Mouse (Mus musculus) MEL (cell line): ENCODE data around the gene Loxl1. TPM values are rescaled to one million over a fixed set of nuclear protein-coding genes. Genes with fewer than 3 reads are reported as not detected.

ENCODE experiments used
- DNase-seq: peaks from one replicate; pipeline ENCODE4 v3.0.0; 2011; ENCODE audit warnings: low read depth, low spot score
- H3K27ac ChIP-seq: 2 replicates; pipeline ENCODE4 v1.5.1; 2012; ENCODE audit warnings: low read depth, mild to moderate bottlenecking, control low read depth, low read length, moderate library complexity; ENCODE audit not compliant: control insufficient read depth
- H3K27me3 ChIP-seq, 2 experiments: fragments of 150-350 bp in 1 of 2; sonication (generic) in 1 of 2; 2 replicates each; pipeline ENCODE4 v1.6.1; 2012; ENCODE audit warnings: low read length in 2 of 2, mild to moderate bottlenecking in 2 of 2, improper control_type of control experiment in 1 of 2, moderate library complexity in 1 of 2; ENCODE audit not compliant: insufficient read depth in 2 of 2, control insufficient read depth in 1 of 2
- H3K36me3 ChIP-seq, 2 experiments: 2 replicates each; pipeline ENCODE4 v1.6.1; 2012 to 2014; ENCODE audit warnings: low read length in 2 of 2, improper control_type of control experiment in 1 of 2, inconsistent platforms in 1 of 2, mild to moderate bottlenecking in 1 of 2; ENCODE audit not compliant: insufficient read depth in 2 of 2, control insufficient read depth in 1 of 2
- H3K4me1 ChIP-seq, 2 experiments: fragments of 150-350 bp in 1 of 2; sonication (generic) in 1 of 2; 2 replicates each; pipeline ENCODE4 v1.6.1; 2012; ENCODE audit warnings: low read length in 2 of 2, improper control_type of control experiment in 1 of 2, mild to moderate bottlenecking in 1 of 2; ENCODE audit not compliant: insufficient read depth in 2 of 2, control insufficient read depth in 1 of 2
- H3K4me3 ChIP-seq, 2 experiments: fragments of 150-350 bp in 1 of 2; sonication (generic) in 1 of 2; 2 replicates each; pipeline ENCODE4 v1.5.1; 2012; ENCODE audit warnings: low read depth in 2 of 2, low read length in 2 of 2, mild to moderate bottlenecking in 2 of 2, moderate library complexity in 2 of 2, control low read depth in 1 of 2, improper control_type of control experiment in 1 of 2; ENCODE audit not compliant: control insufficient read depth in 1 of 2, insufficient read depth in 1 of 2
- H3K79me2 ChIP-seq: 2 replicates; pipeline ENCODE4 v1.6.1; 2012; ENCODE audit warnings: mild to moderate bottlenecking, low read length, moderate library complexity; ENCODE audit not compliant: control insufficient read depth, poor library complexity, insufficient read depth
- H3K9ac ChIP-seq: 2 replicates; pipeline ENCODE4 v1.6.1; 2012; ENCODE audit warnings: low read depth, mild to moderate bottlenecking, control low read depth, low read length, moderate library complexity; ENCODE audit not compliant: control insufficient read depth, poor library complexity, severe bottlenecking
- H3K9me3 ChIP-seq: fragments of 150-350 bp; sonication (generic); replicated peaks from 2 replicates; pipeline ENCODE4 v1.6.1; 2012; ENCODE audit warnings: mild to moderate bottlenecking, low read length, improper control_type of control experiment, moderate library complexity; ENCODE audit not compliant: insufficient read depth
- BHLHE40 ChIP-seq: IDR thresholded peaks from 2 replicates; pipeline ENCODE4 v1.6.1; 2012; ENCODE audit warnings: low read depth, mild to moderate bottlenecking, inconsistent platforms, low read length, improper control_type of control experiment, borderline replicate concordance
- CHD1 ChIP-seq: IDR thresholded peaks from 2 replicates; pipeline ENCODE4 v1.6.1; 2012; ENCODE audit warnings: low read depth, mild to moderate bottlenecking, inconsistent platforms, low read length, improper control_type of control experiment
- CHD2 ChIP-seq: IDR thresholded peaks from 2 replicates; pipeline ENCODE4 v1.6.1; 2011; ENCODE audit warnings: low read length, improper control_type of control experiment
- CTCF ChIP-seq, 3 experiments: IDR thresholded peaks in 2 of 3; conservative IDR thresholded peaks in 1 of 3; 2 replicates each; pipeline ENCODE4 v1.5.1; 2011 to 2012; ENCODE audit warnings: low read length in 3 of 3, low read depth in 2 of 3, mild to moderate bottlenecking in 2 of 3, improper control_type of control experiment in 1 of 3, inconsistent platforms in 1 of 3, mixed read lengths in 1 of 3, moderate library complexity in 1 of 3; ENCODE audit not compliant: control insufficient read depth in 1 of 3, insufficient read depth in 1 of 3, poor library complexity in 1 of 3, severe bottlenecking in 1 of 3
- E2F4 ChIP-seq: IDR thresholded peaks from 2 replicates; pipeline ENCODE4 v1.6.1; 2011; ENCODE audit warnings: low read depth, low read length, improper control_type of control experiment, borderline replicate concordance
- EP300 ChIP-seq, 2 experiments: IDR thresholded peaks; 2 replicates each; pipeline ENCODE4 v1.6.1; 2011; ENCODE audit warnings: improper control_type of control experiment in 2 of 2, low read length in 2 of 2, low read depth in 1 of 2, mild to moderate bottlenecking in 1 of 2
- JUND ChIP-seq: IDR thresholded peaks from 2 replicates; pipeline ENCODE4 v1.6.1; 2011; ENCODE audit warnings: low read depth, mild to moderate bottlenecking, improper control_type of control experiment, low read length
- MAFK ChIP-seq: IDR thresholded peaks from 2 replicates; pipeline ENCODE4 v1.6.1; 2011; ENCODE audit warnings: low read depth, mild to moderate bottlenecking, low read length, improper control_type of control experiment, borderline replicate concordance
- MYB ChIP-seq: IDR thresholded peaks from 2 replicates; pipeline ENCODE4 v1.6.1; 2011; ENCODE audit warnings: mild to moderate bottlenecking, low read depth, low read length, improper control_type of control experiment
- NELFE ChIP-seq: IDR thresholded peaks from 2 replicates; pipeline ENCODE4 v1.6.1; 2011; ENCODE audit warnings: low read depth, low read length, improper control_type of control experiment
- POLR2AphosphoS5 ChIP-seq: IDR thresholded peaks from 2 replicates; pipeline ENCODE4 v1.6.1; 2012; ENCODE audit warnings: low read depth, borderline replicate concordance, mild to moderate bottlenecking, inconsistent platforms, low read length, moderate library complexity, mixed read lengths
- RAD21 ChIP-seq: IDR thresholded peaks from 2 replicates; pipeline ENCODE4 v1.6.1; 2011; ENCODE audit warnings: mild to moderate bottlenecking, low read depth, low read length, improper control_type of control experiment
- SIN3A ChIP-seq: IDR thresholded peaks from 2 replicates; pipeline ENCODE4 v1.6.1; 2012; ENCODE audit warnings: low read length, improper control_type of control experiment, inconsistent platforms
- TAL1 ChIP-seq: IDR thresholded peaks from 2 replicates; pipeline ENCODE4 v1.6.1; 2012; ENCODE audit warnings: mild to moderate bottlenecking, inconsistent platforms, low read length, moderate library complexity, mixed read lengths
- TBP ChIP-seq: IDR thresholded peaks from 2 replicates; pipeline ENCODE4 v1.8.0; 2011; ENCODE audit warnings: low read depth, low read length, improper control_type of control experiment
- USF2 ChIP-seq, 2 experiments: IDR thresholded peaks; 2 replicates each; pipeline ENCODE4 v1.6.1; 2011 to 2012; ENCODE audit warnings: improper control_type of control experiment in 2 of 2, low read length in 2 of 2, borderline replicate concordance in 1 of 2, inconsistent platforms in 1 of 2, low read depth in 1 of 2, mild to moderate bottlenecking in 1 of 2; ENCODE audit not compliant: insufficient read depth in 1 of 2
- ZKSCAN1 ChIP-seq: IDR thresholded peaks from 2 replicates; pipeline ENCODE4 v1.6.1; 2012; ENCODE audit warnings: low read depth, mild to moderate bottlenecking, inconsistent platforms, low read length, improper control_type of control experiment, moderate library complexity
- ZMIZ1 ChIP-seq: IDR thresholded peaks from 2 replicates; pipeline ENCODE4 v1.6.1; 2012; ENCODE audit warnings: low read depth, mild to moderate bottlenecking, inconsistent platforms, low read length, improper control_type of control experiment, moderate library complexity
- ZNF384 ChIP-seq: IDR thresholded peaks from 2 replicates; pipeline ENCODE4 v1.6.1; 2012; ENCODE audit warnings: low read depth, mild to moderate bottlenecking, inconsistent platforms, low read length, improper control_type of control experiment
- polyA plus RNA-seq, 2 experiments: library from polyadenylated mRNA; stranded (reverse) in 1 of 2; unstranded in 1 of 2; fragments of >175 nt in 1 of 2; fragments of >200 nt in 1 of 2; gene quantifications; 2 replicates each; pipeline versions ENCODE4 v1.2.1 to v1.2.4; 2012; ENCODE audit warnings: low replicate concordance in 2 of 2, low read depth in 1 of 2; ENCODE audit not compliant: insufficient read length in 2 of 2, insufficient read depth in 1 of 2, missing spikeins in 1 of 2
- total RNA-seq: library from RNA; depleted of rRNA; stranded (reverse); fragments of 300-350 nt; gene quantifications from 2 replicates; pipeline ENCODE4 v1.2.3, GENCODE M21; 2012

The Loxl1 gene
- total and polyA plus RNA-seq, 3 experiments: not detected

DNA sequence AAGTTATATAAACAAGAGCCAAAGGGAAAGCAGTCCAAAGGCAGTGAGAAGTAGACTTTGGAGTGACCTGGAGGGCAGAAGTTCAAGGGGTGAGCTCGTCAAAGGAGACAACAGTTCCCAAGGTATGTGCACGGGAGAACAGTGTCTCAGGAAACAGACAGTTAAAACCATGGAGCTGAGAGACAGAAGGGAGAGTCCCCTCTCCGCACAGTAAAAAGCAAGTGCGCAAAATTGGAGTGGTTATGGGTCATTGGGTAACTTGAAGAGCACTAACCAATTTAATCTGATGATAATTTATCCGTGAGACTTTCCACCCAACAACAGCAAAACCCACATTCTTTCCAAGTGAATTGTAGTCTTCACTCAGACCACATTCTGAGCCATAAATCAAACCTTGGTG, 36.6 kb downstream of the Loxl1 start:
- no peak overlapping the region for H3K9ac ChIP-seq
- DNase-seq: no peak
- H3K27ac ChIP-seq: no peak overlapping the region
- no peaks in the 10 kb centered on the region for H3K27me3 ChIP-seq
- H3K9me3 ChIP-seq: no peaks in the 10 kb centered on the region
- H3K4me3 ChIP-seq: no peak overlapping the region
- peaks cover 7 to 16% of the 10 kb centered on the region in 2 experiments for H3K4me1 ChIP-seq
- peaks cover 0 to 14% of the 10 kb centered on the region in 2 experiments; a peak in 2 of 4 replicates for H3K36me3 ChIP-seq
- no peak for TF ChIP-seq CHD2
- no peak for TF ChIP-seq NELFE
- TF ChIP-seq MAFK: no peak
- TF ChIP-seq JUND: no peak
- TF ChIP-seq RAD21: no peak
- TF ChIP-seq USF2 (IDR thresholded peaks at IDR 0.05; ENCODE audit: borderline replicate concordance in 1 of 2, insufficient read depth in 1 of 2, low read depth in 1 of 2, low read length in 2 of 2): no peak
- no peak for TF ChIP-seq POLR2AphosphoS5
- no peak for TF ChIP-seq ZMIZ1
- no peak for TF ChIP-seq E2F4
- no peak for TF ChIP-seq SIN3A
- TF ChIP-seq ZKSCAN1: no peak
- TF ChIP-seq CTCF (IDR thresholded peaks at IDR 0.05 in 2 of 3, conservative IDR thresholded peaks at IDR 0.05 in 1 of 3; ENCODE audit: control insufficient read depth in 1 of 3, insufficient read depth in 1 of 3, low read depth in 2 of 3, low read length in 3 of 3, poor library complexity in 1 of 3, severe bottlenecking in 1 of 3): no peak
- no peak for TF ChIP-seq MYB
- TF ChIP-seq ZNF384: no peak
- no peak for TF ChIP-seq CHD1
- TF ChIP-seq BHLHE40: no peak
- no peak for TF ChIP-seq TAL1
- TF ChIP-seq TBP: no peak
- TF ChIP-seq, all 39 proteins: peak for 0
- H3K79me2 ChIP-seq: no peaks in the 10 kb centered on the region

DNA sequence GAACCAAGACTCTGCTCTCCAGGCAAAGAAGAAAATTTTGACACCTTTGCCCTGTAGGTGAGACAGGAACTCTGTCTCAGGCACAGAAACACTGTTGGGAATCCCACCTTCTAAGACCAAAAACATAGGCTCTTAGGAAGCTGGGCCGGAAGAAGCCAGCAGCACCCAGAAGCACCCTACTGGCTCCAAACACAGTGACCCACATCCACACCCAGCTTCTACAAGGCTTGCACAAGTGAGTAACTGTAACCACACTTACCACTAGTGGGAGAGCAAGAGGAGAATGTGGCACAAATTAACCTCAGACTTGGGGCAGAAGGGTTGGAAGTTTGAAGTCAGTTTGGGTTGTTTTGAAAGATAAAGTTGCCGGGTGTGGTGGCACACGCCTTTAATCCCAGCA, 37.2 kb downstream of the Loxl1 start:
- Histone ChIP-seq H3K36me3 (peaks cover 0 to 14% of the 10 kb centered on the region in 2 experiments; a peak in 2 of 4 replicates), H3K79me2 (no peaks in the 10 kb centered on the region), H3K9me3 (no peaks in the 10 kb centered on the region), H3K27ac (peak overlapping the region; percentile 48), H3K27me3 (no peaks in the 10 kb centered on the region), H3K4me1 (peaks cover 7 to 18% of the 10 kb centered on the region in 2 experiments), H3K4me3 (peak overlapping the region; percentile 15 to 33), H3K9ac (peak overlapping the region; percentile 18)
- peak; percentile 47 for DNase-seq
- TF ChIP-seq MYB (no peak), EP300 (IDR thresholded peaks at IDR 0.05; ENCODE audit: low read depth in 1 of 2, low read length in 2 of 2) (0 out of 4 replicates have a peak, but pooled peaks of 1 of the 2 experiments have one; percentile 8)
